Mouse (Mus musculus) retina, embryonic 14.5 days (tissue): ENCODE data around the gene Ttll9.
A peak's percentile ranks its signal among the peaks of the same experiment; 100 is the strongest.

Source experiments
- DNase-seq: peaks from one replicate; pipeline ENCODE4 v3.0.0-alpha.2; 2015; ENCODE audit warnings: low spot score

Ttll9 gene

DNA sequence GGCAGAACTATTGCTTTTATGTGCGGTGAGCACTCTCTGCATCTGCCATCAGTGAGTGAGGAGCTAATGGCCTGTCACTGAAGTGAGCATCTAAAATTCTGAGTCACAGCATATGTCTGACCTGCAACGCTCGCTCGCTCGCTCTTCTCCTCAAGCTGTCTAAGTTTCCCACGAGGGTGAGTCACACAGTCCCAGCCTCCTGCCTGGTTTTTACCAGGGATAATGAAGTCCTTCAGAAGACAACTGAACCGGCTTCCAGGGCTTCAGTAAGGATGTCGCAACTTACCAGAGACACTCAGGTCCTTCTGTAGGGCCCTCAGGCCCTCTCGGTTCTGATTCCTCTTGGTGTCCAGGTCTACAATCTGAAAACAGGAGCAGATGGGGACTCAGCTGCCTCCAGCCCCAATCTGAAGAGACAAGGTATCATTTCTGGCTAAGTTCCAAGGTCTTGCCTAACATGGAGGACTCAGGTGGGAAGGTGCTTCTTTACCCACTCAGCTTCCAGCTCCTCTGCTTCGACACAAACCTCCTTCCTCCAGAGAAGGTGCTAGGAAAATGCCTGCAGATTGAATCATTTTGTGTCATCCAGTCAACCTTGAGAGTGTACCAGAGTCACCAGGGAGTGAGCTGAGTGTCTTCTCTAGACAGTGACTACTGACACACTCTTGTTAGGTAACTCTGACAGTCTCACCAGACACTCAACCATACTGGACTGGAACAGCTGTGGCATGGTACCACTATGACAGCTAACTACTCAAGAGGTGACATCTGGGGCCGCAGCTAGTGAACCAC, 51.6 kb downstream of the Ttll9 start:
- DNase-seq = no peak

DNA sequence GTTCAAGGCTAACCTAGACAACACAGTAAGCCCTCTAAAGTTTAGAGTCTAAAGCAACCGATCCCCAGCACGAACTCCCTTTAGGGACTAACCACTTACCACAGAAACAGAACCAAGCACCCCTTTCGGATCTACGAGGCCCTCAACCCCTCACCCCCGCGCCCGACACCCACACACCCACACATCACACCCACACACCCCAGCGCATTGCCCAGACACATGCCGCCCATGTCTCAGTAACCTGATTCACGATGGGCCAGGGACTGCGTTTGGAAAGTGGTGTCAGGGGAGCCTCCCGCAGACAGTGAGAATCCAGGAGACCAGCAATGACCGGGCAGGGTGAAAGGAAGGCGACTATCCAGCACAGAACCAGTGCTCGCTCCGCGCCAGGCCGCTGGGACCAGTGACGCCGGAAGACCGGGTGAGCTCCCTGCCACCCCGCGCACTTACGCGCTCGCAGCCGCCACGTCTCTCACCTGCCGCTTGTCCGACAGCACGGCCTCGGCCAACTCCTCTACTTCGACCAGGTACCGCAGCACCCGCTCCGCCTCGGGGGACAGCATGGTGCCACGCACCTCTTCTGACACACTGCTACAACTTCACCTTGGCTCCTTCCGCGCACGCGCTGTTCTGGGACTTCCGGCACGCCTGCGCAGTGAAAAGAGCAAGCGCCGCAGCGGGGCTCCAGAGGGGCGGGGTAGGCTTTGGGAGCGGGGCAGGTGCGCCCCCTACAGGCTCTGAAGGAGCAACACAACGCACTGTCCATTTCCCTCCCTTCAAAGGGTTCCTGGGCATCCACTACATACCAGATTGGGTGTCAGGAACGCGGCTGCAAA, 52.7 kb downstream of the Ttll9 start, which contains the start of gene Pdrg1:
Gene Pdrg1 (minus strand): TSS at position 670 of the 836 bp plus-strand sequence.
- DNase-seq = peak; percentile 98

DNA sequence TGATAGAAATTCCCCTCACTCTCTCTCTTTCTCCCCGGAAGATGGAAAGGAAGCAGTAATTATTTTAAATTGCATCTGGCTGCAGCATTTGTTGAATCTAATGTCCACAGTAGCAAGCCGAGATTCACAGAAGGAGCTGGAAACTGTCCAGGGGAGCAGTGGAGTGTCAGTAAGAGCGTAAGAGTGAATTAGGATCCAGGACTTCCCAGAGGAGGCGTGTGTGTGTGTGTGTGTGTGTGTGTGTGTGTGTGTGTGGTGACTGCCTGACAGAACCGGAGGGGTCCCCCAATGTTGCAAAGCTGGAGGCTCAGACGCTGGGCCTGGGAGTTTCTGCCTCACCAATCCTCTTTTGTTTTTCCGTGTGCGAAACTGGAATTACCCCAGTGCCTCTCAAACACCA, 53.5 kb downstream of the Ttll9 start:
- no peak for DNase-seq

DNA sequence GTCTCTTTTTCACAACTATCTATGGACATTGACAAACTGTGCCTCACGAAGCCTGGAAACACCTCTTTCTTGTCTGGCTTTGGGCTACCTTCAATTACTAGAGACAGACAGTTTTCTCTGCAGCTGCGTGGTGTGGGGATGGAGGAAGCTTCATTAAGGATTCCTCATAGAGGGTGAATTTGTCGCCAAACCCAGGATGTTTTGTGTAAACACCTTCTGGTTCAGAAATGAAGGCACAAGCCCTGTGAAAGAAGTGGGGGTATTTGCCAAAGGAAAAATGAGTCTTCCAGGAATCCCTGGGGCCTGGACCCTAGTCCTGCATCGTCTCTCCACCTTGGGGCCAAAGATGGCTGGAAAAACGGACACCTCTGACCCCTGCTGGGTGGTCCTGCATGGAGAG, 54.5 kb downstream of the Ttll9 start:
- no peak for DNase-seq

DNA sequence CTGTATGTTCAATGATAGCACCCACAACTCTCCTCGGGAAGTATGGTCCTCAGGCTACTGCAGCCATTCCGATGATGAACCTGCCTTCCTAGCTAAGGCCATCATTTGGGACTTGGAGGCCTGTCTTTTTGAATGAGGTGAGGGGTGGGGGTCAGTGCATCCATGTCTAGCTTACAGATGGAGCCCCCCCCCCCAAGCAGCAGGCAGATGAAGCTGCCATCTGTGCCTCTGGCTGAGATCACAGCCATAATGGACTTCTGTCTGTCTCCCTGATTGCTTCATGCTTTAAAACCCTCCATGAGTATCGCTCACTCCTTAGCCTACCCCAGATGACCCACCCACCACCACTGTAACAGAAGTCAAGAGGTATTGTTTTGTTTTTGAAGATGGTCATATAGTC, 57.1 kb downstream of the Ttll9 start:
- no peak for DNase-seq

DNA sequence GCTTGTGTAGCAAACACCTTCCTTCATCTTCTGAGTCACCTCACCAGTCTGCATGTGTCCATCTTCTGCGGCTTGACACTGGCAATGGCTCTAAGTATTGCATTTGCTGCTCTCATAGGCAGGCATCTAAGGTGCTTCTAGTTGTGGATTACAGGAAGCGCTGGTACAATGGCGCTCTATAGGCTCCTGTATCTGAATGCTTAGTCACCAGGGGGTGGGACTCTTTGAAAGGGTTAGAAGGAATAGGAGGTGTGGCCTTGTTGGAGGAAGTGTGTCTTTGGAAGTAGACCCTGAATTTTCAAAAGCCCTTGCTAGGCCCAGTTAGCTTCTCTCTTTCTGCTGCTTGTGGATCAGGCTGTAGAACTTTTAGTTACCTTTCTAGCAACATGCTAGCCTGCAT, 58.9 kb downstream of the Ttll9 start:
- no peak for DNase-seq

DNA sequence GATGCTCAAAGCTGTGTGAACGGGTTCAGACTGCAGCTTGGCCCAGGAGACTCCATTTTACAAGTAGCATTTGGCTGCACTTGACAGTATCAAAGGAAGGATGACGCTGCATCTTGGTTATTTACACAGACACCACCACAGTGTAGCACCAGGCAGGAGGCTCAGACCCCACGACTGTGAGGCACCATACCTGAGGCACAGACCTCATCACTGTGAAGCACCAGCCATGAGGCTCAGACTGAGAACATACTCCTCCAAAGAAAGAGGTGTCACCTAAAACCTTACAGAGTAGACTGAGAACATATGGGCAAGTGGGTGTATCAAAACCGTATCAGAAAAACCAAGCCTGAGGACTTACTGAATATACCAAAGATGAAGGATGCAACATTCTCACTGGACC, 60.6 kb downstream of the Ttll9 start:
- no peak for DNase-seq

DNA sequence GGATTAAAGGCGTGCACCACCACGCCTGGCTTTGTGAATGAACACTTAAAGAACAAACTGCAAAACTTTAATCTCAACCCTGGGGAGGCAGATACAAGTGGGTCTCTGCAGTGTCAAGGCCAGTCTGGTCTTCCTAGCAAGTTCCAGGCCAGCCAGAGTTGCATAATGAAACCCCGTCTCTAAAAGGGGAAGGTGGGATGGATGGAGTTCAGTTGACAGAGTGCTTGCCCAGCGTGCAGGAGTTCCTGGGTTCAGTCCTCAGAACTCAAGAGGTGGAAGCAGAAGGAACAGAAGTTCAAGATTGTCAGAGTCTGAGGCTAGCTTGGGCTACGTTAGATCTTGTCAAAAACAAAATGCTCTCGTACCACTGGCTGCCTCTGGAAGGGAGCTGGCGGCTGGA, 63.8 kb downstream of the Ttll9 start:
- DNase-seq = no peak

DNA sequence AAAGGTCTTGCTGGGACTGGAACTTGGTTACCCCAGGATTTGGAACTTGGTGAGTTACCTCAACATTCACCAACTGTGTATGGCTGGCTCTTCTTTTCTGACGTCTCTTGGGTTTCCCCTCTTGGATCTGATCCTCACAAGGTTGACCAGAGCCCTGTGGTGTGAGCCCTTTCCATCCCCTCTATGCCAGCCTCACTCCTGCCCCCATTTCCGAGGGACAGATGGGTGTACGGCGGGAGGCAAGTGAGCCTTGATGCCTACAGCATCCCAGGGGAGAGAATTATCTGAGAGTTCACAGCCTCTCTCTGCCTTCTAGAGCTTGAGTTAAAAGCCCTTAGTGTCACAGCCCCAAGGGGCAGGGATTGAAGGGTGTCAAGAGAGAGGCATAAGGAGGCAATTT, 65.2 kb downstream of the Ttll9 start:
- no peak for DNase-seq

DNA sequence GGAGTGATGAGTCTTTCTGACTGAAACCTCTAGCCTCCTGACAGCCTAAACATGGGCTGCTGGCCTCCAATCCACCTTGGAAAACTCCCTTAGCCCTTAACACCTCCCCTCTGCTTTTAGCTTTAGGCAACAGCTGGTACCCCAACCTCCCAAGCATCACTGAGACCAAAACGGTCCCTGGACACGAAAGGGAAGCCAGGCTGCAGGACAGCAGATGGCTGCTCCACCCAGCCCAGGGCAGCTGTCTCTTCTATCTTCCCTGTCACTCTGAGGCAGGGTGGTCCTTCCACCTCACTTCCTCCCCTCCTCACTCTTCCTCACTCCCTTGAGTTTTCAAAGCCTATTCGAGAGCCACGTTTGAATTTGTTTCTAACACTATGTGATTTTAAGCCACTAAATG, 68.1 kb downstream of the Ttll9 start:
- no peak for DNase-seq

DNA sequence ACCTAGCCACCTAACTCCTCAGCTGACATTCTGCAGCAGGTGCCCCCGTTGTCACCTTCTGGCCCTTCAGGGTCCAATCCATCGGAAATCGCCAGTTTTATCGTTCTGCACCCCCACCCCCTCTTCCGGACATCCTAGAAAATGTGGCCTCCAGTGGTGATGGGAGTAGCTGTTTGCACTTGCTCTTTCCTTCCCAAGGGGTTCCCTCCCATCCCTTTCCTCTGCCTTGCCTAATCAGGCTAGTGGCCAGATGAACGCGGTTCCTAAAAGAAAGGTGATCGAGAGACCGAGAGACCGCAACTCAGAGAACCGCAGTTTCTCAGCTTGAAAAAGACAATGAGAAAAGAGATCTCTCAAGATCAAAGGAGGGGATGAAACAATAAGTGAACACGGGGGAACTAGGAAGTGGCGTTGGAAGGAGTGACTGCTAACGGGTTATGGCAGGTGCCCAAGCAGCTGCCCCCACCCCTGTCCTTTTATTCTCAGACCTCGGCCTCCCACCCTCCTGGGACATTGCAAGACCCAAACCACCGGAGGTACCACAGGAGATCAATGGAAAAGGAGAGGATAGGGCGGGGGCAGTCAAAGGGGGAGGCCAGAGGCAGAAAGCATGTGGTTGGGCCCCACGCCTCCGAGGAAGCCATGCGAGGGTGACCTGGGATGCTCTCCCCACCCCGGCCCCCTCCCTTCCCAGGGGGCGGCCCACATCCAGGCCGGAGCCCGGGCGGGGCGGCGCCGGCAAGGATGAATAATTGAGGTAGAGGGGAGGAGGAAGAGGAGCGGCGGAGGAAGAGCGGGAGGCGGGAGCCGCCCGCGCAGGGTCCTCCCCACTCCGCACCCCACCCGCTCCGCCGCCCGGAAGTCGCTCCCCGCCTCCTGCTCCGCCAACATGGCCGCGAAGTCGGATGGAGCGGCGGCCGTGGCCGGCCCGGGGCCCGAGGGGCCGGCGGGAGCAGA, 69.1 kb downstream of the Ttll9 start, which contains the start of gene Xkr7:
Gene Xkr7 (plus strand): TSS at position 727 of the 957 bp plus-strand sequence.
- DNase-seq = peak; percentile 64

DNA sequence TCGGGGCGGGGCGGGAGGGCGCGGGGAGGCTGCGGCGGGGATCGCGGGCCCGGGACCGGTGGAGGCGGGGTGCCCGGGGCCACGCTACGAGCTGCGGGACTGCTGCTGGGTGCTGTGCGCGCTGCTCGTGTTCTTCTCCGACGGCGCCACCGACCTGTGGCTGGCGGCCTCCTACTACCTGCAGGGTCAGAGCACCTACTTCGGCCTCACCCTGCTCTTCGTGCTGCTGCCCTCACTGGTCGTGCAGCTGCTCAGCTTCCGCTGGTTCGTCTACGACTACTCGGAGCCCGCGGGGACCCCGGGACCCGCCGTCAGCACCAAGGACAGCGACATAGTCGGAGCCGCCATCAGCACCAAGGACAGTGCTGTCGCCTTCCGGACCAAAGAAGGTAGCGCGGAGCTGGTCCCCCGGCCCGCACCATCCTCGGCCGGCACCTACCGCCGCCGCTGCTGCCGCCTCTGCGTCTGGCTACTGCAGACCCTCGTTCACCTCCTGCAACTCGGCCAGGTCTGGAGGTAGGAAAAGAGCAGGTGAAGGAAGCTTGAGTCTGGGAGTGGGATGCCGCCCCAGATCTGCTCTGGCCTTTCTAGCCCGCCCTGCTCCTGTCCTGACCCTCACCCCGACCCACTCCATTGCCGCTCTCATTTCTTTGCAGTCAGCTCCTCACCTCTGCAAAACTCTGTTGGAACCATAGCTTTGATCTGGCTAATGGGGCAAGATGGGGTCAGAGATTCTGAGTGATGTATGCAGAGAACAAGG, 70.0 kb downstream of the Ttll9 start:
- DNase-seq = peak; percentile 86

DNA sequence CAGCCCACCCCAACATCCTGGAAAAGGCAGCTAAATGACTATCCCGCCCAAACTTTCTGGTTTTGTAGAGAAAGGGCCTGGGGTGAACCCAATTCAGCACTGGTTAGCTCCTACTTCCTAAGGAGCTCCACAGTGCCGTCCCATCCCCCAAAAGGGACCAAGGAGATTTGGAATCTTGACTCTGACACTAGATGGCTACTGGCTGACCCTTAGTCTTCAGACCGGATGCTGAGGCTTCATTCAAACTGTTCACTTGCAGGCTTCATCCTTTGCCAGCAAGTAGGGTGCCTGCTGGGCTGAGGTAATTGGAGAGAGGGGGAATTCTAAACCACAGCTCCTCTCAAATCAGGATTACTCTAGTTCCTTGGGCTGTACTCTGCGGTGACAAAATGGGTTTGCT, 70.7 kb downstream of the Ttll9 start:
- DNase-seq = no peak

DNA sequence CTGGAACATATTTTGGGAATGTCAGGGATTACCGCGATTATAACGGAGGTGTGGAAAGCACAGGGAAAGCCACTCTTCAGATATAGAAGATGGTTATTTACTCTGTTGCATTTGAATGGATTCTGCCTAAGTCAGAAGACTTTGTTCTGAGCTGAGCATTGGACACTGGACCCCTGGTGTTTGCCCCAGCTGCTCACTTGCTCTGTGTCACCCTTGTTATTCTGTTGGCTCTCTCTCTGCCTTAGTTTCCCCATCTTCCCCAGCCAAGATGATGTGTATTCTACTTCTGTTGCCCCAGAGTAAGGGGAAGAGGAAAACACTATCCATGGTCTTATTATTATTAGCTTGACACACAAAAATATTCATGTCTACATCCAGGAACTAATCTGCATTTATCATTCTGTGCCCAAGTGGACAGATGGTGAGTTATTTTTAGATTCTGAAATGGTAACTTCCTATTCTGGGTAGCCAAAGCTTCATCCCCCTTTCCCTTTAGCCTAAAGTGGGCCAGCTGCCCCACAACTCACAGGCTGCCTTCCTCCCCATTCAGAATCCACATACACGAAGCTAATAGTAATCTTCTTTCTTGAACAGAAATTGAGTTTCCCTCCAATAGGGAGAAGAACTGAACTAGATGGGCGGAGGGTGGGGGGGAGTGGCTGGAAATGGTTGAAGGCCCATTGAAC, 71.4 kb downstream of the Ttll9 start:
- DNase-seq = no peak

DNA sequence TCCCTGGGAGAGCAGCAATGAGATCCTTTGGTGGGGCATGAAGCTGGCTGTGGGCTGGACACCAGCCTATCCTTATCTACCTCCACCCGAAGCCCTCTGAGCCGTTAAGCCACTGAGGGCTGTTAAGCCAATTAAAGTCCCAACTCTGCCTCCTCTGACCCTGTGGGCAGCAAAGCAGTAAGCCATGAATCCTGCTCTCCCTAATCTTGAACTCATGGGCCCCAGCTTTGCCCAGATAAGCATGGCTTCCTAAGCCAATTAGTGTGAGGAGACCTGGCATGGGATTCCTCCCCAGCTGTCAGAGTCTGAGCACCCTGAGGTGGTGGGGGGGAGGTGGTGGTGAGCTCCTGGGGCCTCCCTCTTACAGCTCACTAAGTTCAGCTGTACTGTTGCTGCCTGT, 74.4 kb downstream of the Ttll9 start:
- peak; percentile 55 for DNase-seq

DNA sequence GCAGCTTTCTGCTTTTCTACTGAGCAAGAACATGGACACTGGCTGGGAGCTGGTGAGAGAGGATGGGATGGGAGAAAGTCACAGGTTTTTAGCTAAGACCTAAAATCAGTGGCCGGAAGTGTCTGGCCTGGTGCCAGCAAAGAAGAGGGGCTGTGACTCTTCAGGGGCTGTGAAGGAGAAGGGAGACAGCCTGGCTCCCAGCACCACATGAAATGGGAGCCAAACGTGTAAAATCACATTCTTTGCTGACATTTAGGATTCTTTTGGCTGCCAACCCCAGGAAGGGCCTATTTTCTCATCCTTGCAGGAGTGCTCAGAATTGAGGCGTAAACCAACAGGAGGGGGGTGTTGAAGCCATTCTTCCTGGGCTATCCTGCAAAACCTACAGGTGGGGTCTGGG, 81.6 kb downstream of the Ttll9 start:
- no peak for DNase-seq

DNA sequence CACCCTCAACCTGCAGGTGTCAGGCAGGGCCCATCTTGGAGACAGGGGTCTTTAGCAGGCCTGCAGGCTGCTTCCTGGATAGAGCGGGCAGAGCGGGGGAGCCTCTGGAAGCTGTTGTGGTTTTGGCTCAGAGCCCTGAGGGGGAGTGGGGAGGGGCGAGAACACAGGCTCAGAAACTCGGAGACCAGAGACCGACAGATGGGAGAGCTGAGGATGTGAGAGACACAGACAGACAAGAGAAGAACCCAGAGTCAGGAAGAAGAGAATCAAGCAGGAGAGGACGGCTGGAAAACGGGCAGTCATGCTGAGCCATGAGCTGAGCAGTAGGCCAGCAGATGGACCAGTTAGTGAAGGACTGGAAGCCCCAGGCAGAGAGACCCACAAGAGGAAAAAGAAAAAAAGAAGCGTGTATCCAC, 83.6 kb downstream of the Ttll9 start:
- no peak for DNase-seq

DNA sequence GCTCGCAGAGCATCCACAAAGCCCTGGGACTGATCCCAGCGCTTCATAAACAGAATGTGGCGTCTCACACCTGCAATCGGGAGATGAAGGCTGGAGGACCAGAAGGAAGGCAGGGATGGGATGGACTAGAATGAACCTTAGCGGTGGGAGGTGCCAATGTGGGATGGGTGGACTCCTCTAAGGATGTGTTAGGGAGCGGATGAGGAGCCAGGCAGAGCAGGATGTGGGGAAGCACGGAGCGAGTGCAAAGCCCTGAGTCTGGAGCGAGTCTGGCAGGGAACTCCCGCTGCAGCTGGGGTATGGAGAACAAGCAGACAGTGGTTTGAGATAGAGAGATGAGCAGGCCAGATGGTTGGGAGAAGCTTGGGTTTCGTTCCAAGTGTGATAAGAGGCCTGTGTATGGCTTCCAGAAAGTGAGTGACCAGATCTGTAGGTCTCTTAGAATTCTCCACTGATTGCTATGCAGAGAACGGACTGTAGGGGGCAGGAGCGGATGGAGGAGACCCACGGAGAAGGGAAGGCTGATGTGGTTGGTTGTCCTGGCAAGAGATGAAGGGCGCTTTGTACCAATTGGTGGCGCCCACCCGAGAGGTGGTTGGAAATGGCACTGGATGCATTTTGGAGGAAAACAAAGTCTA, 85.7 kb downstream of the Ttll9 start:
- DNase-seq = peak; percentile 69

DNA sequence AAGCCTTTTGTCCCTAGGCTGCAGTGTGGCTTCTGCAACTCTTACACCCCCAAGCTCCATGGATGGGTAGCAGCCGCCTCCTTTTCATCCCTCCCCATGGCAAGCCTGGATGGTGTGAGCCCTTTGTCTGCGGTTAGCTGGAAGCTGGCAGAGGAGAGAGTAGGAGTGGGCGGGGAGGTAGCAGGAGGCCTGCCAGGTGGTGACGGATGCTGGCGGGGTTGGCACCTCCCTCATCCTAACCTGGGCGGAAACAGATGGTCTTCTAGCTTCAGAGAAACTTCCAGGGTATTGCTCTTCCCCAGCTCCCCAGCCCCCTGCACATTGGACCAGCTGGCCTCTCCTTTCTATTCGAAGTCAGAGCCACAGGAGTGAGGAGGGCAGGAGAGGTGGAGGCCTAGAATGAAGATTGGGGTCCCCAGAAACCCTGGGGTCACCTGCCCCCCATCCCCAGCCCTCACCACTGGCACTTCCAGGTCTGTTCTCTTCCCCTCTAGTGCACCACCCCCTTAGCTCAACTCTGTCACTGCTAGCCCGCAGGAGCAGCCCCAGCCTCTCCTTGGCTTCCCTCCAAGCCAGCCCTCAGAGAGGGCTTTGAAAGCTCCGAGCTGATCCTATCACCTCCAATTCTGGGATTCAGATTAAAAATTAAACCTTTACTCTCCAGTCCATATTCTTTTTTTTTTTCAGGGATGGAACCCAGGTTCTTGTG, 87.2 kb downstream of the Ttll9 start:
- DNase-seq = no peak

DNA sequence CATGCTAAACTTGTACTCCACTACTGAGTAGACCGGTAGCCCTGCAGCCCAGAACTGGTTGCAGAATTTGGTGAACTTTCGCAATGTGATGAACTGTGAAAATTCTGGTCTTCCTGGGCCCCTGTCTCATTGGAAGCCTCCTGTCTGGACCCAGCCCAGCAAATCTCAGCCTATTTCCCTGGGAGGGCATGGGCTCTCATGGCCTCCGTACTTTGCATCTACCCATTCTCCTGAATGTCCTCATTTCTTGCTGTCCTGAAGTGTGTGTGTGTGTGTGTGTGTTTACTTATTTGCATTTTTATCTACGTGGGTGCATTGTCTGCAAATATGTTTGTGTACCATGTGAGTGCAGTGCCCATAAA, 87.7 kb downstream of the Ttll9 start:
- DNase-seq = no peak
